Mouse (Mus musculus) thymus, postnatal 0 days (tissue): Measurements from ENCODE around the gene Slc26a3. TPM values are rescaled to one million over a fixed set of nuclear protein-coding genes. Genes with fewer than 3 reads are reported as not detected.

Experiments
- DNase-seq: peaks from one replicate; pipeline ENCODE4 v3.0.0-alpha.2; 2015; ENCODE audit warnings: low spot score
- polyA plus RNA-seq: library from polyadenylated mRNA; unstranded; fragments of >200 nt; fragmentation: Nextera tagmentation; extraction: Ambion mirVana; gene quantifications from 2 replicates; pipeline ENCODE4 v1.2.1, GENCODE M21; 2015

The Slc26a3 gene
- polyA plus RNA-seq, result not detected in 2 replicates

GRCm38 (mm10) chr12:31390571-31390970 lies at the start of gene Slc26a3:
Slc26a3 (plus strand) TSS chr12:31390871.
- no peak for DNase-seq

GRCm38 (mm10) chr12:31350191-31350943 lies 40.3 kb upstream of the Slc26a3 start:
- DNase-seq, result peak; percentile 12

GRCm38 (mm10) chr12:31350944-31351928 lies 39.4 kb upstream of the Slc26a3 start, which contains the start of gene Dld:
Dld (minus strand) TSS chr12:31351453.
- DNase-seq, result peak; percentile 97

GRCm38 (mm10) chr12:31366428-31366827 lies 24.2 kb upstream of the Slc26a3 start:
- no peak for DNase-seq

GRCm38 (mm10) chr12:31367721-31368120 lies 22.9 kb upstream of the Slc26a3 start:
- no peak for DNase-seq

GRCm38 (mm10) chr12:31369118-31369517 lies 21.6 kb upstream of the Slc26a3 start:
- DNase-seq, result no peak

- DNase-seq, result no peak
Observed at GRCm38 (mm10) chr12:31369656-31370055, 21.0 kb upstream of the Slc26a3 start.

GRCm38 (mm10) chr12:31374603-31375282 lies 15.9 kb upstream of the Slc26a3 start:
- DNase-seq, result peak; percentile 60

GRCm38 (mm10) chr12:31375283-31375615 lies 15.4 kb upstream of the Slc26a3 start:
- no peak for DNase-seq

- no peak for DNase-seq
Observed at GRCm38 (mm10) chr12:31376326-31376950, 14.2 kb upstream of the Slc26a3 start.

- no peak for DNase-seq
Observed at GRCm38 (mm10) chr12:31377241-31377640, 13.4 kb upstream of the Slc26a3 start.

- DNase-seq, result no peak
Observed at GRCm38 (mm10) chr12:31380878-31381277, 9.8 kb upstream of the Slc26a3 start.

GRCm38 (mm10) chr12:31382451-31382850 lies 8.2 kb upstream of the Slc26a3 start:
- no peak for DNase-seq

- DNase-seq, result no peak
Observed at GRCm38 (mm10) chr12:31387303-31387702, 3.4 kb upstream of the Slc26a3 start.

- DNase-seq, result no peak
Observed at GRCm38 (mm10) chr12:31391696-31392095, 1.0 kb downstream of the Slc26a3 start.

GRCm38 (mm10) chr12:31395895-31396294 lies 5.2 kb downstream of the Slc26a3 start:
- DNase-seq, result no peak

GRCm38 (mm10) chr12:31397709-31398108 lies 7.0 kb downstream of the Slc26a3 start:
- DNase-seq, result no peak

- no peak for DNase-seq
Observed at GRCm38 (mm10) chr12:31400821-31401220, 10.2 kb downstream of the Slc26a3 start.

GRCm38 (mm10) chr12:31401930-31402329 lies 11.3 kb downstream of the Slc26a3 start:
- DNase-seq, result no peak

- DNase-seq, result no peak
Observed at GRCm38 (mm10) chr12:31404575-31405240, 14.0 kb downstream of the Slc26a3 start.
